Mouse (Mus musculus) c-Kit-negative CD71-positive TER-119-positive erythroid progenitor cells, embryonic 14.5 days (primary cell): Measurements from ENCODE around the gene Pou2f2.

Source experiments
- DNase-seq: peaks from one replicate; pipeline ENCODE4 v3.0.0-alpha.2; 2013; ENCODE audit warnings: low read depth, low spot score

Pou2f2 gene

GRCm38 (mm10) chr7:25195148-25195547 is 15.6 kb upstream of the Pou2f2 start:
- peak; percentile 71 for DNase-seq

- no peak for DNase-seq
These were observed 12.6 kb upstream of the Pou2f2 start for GRCm38 (mm10) chr7:25192110-25192509.

GRCm38 (mm10) chr7:25190806-25191205 is 11.3 kb upstream of the Pou2f2 start:
- DNase-seq = no peak

- peak; percentile 71 for DNase-seq
These were observed 8.4 kb upstream of the Pou2f2 start for GRCm38 (mm10) chr7:25187662-25188650.

- no peak for DNase-seq
These were observed 4.6 kb upstream of the Pou2f2 start for GRCm38 (mm10) chr7:25184091-25184490.

GRCm38 (mm10) chr7:25181814-25182213 is 2.3 kb upstream of the Pou2f2 start:
- no peak for DNase-seq

- no peak for DNase-seq
These were observed 1.8 kb upstream of the Pou2f2 start for GRCm38 (mm10) chr7:25181331-25181790.

GRCm38 (mm10) chr7:25180512-25180911 is 986 bp upstream of the Pou2f2 start:
- DNase-seq = no peak

GRCm38 (mm10) chr7:25178787-25179605 is 530 bp downstream of the Pou2f2 start:
- DNase-seq = no peak

- no peak for DNase-seq
These were observed 1.2 kb downstream of the Pou2f2 start for GRCm38 (mm10) chr7:25178317-25178716.

- no peak for DNase-seq
These were observed 5.2 kb downstream of the Pou2f2 start for GRCm38 (mm10) chr7:25174343-25174742.

GRCm38 (mm10) chr7:25172669-25173068 is 6.9 kb downstream of the Pou2f2 start:
- DNase-seq = no peak

GRCm38 (mm10) chr7:25170583-25170982 is 8.9 kb downstream of the Pou2f2 start:
- DNase-seq = no peak

- DNase-seq = no peak
These were observed 13.4 kb downstream of the Pou2f2 start for GRCm38 (mm10) chr7:25166106-25166505.

- peak; percentile 45 for DNase-seq
These were observed 23.3 kb downstream of the Pou2f2 start for GRCm38 (mm10) chr7:25156158-25156648.

GRCm38 (mm10) chr7:25155469-25156157 is 23.9 kb downstream of the Pou2f2 start:
- DNase-seq = peak; percentile 76

- peak; percentile 25 for DNase-seq
These were observed 24.9 kb downstream of the Pou2f2 start for GRCm38 (mm10) chr7:25154648-25155047.

GRCm38 (mm10) chr7:25153841-25154240 is 25.7 kb downstream of the Pou2f2 start:
- no peak for DNase-seq

- DNase-seq = no peak
These were observed 27.5 kb downstream of the Pou2f2 start for GRCm38 (mm10) chr7:25151916-25152556.

GRCm38 (mm10) chr7:25151009-25151408 is 28.5 kb downstream of the Pou2f2 start:
- no peak for DNase-seq

GRCm38 (mm10) chr7:25150151-25150663 is 29.3 kb downstream of the Pou2f2 start:
- DNase-seq = no peak
